Mouse (Mus musculus) liver, postnatal 0 days (tissue): ENCODE measurements at regions not wholly inside any gene's neighbourhood (a gene's known extent, or its start where the extent isn't known, plus 50 kb on each side); places are given as distances from the start of the nearest gene placed in this dataset.
A peak's percentile ranks its signal among the peaks of the same experiment; 100 is the strongest.

Experiments
- ATAC-seq: fragments of 200-750 bp; cut with Nextera tagmentation; 2 replicates; pipeline ENCODE4 v1.8.0; 2017; ENCODE audit warnings: mild to moderate bottlenecking, moderate library complexity
- DNase-seq: peaks from one replicate; pipeline ENCODE4 v3.0.0-alpha.2; 2016
- H3K27ac ChIP-seq: fragments of 300-500 bp; sonication (generic); 2 replicates; pipeline ENCODE4 v1.5.1; 2014; ENCODE audit warnings: antibody characterized with exemption, moderate library complexity, mild to moderate bottlenecking, low read depth
- H3K27me3 ChIP-seq: fragments of 300-500 bp; sonication (generic); 2 replicates; pipeline ENCODE4 v1.6.1; 2014; ENCODE audit warnings: low read length, control low read depth, mixed read lengths; ENCODE audit not compliant: insufficient read depth
- H3K36me3 ChIP-seq: fragments of 300-500 bp; sonication (generic); replicated peaks from 2 replicates; pipeline ENCODE4 v1.6.1; 2014; ENCODE audit warnings: mild to moderate bottlenecking, control low read depth, low read length, moderate library complexity, mixed read lengths; ENCODE audit not compliant: insufficient read depth
- H3K4me1 ChIP-seq: fragments of 300-500 bp; sonication (generic); 2 replicates; pipeline ENCODE4 v1.6.1; 2014; ENCODE audit warnings: antibody characterized with exemption, mild to moderate bottlenecking, control low read depth; ENCODE audit not compliant: insufficient read depth
- H3K4me2 ChIP-seq: fragments of 300-500 bp; sonication (generic); 2 replicates; pipeline ENCODE4 v1.6.1; 2014; ENCODE audit warnings: low read depth, mild to moderate bottlenecking, low read length, moderate library complexity, mixed read lengths
- H3K4me3 ChIP-seq: fragments of 300-500 bp; sonication (generic); 2 replicates; pipeline ENCODE4 v1.5.1; 2014; ENCODE audit warnings: low read depth, low read length
- H3K9ac ChIP-seq: fragments of 300-500 bp; sonication (generic); replicated peaks from 2 replicates; pipeline ENCODE4 v1.6.1; 2014; ENCODE audit warnings: mild to moderate bottlenecking, moderate library complexity
- H3K9me3 ChIP-seq: fragments of 300-500 bp; sonication (generic); 2 replicates; pipeline ENCODE4 v1.6.1; 2016; ENCODE audit warnings: mild to moderate bottlenecking, control low read depth, low read length, mixed read lengths
- CTCF ChIP-seq: sonication (generic); IDR thresholded peaks from 2 replicates; pipeline ENCODE4 v1.5.1; 2016; ENCODE audit warnings: antibody characterized with exemption, low read depth
- EP300 ChIP-seq: IDR thresholded peaks from 2 replicates; pipeline ENCODE4 v1.6.1; 2016; ENCODE audit warnings: antibody characterized with exemption, low read depth, mild to moderate bottlenecking
- WGBS: fragments of 180-500 bp; shearing (Covaris S2); extraction: QIAGEN DNeasy Blood & Tissue Kit; methylation state at CpG from one replicate; pipeline ENCODE4 v1.1.7; 2014; ENCODE audit not compliant: insufficient replicate concordance; 5-methylcytosine and 5-hydroxymethylcytosine counted together

GRCm38 (mm10) chr2:108584799-108585198 is 695.7 kb upstream of the Kif18a start:
- Histone ChIP-seq H3K4me2 (no peak overlapping the region), H3K4me3 (no peak overlapping the region), H3K36me3 (no peaks in the 10 kb centered on the region), H3K27ac (no peak overlapping the region), H3K9me3 (no peaks in the 10 kb centered on the region), H3K4me1 (no peaks in the 10 kb centered on the region), H3K9ac (no peak overlapping the region), H3K27me3 (no peaks in the 10 kb centered on the region)
- ATAC-seq (no peak), DNase-seq (no peak)
- TF ChIP-seq CTCF (no peak), EP300 (no peak)

- H3K9me3 ChIP-seq, result no peaks in the 10 kb centered on the region
- WGBS, result 56% methylated on average over 3 of the region's 3 CpGs
- no peak overlapping the region for H3K27ac ChIP-seq
- H3K4me1 ChIP-seq, result no peaks in the 10 kb centered on the region
- H3K36me3 ChIP-seq, result no peaks in the 10 kb centered on the region
- ATAC-seq (no peak), DNase-seq (no peak)
- H3K27me3 ChIP-seq, result no peaks in the 10 kb centered on the region
- TF ChIP-seq CTCF (no peak), EP300 (no peak)
- no peak overlapping the region for H3K4me2 ChIP-seq
- H3K4me3 ChIP-seq, result no peak overlapping the region
- H3K9ac ChIP-seq, result no peak overlapping the region
Observed at GRCm38 (mm10) chr2:108593555-108593954, 687.0 kb upstream of the Kif18a start.

GRCm38 (mm10) chr2:108600346-108600745 is 680.2 kb upstream of the Kif18a start:
- no peaks in the 10 kb centered on the region for H3K27me3 ChIP-seq
- TF ChIP-seq CTCF, result no peak
- TF ChIP-seq EP300, result no peak
- no peak overlapping the region for H3K9ac ChIP-seq
- 46% methylated on average over 1 of the region's 1 CpGs for whole genome bisulfite sequencing
- no peak overlapping the region for H3K4me2 ChIP-seq
- no peaks in the 10 kb centered on the region for H3K4me1 ChIP-seq
- no peak overlapping the region for H3K4me3 ChIP-seq
- ATAC-seq (no peak), DNase-seq (no peak)
- no peak overlapping the region for H3K27ac ChIP-seq
- H3K36me3 ChIP-seq, result no peaks in the 10 kb centered on the region
- no peaks in the 10 kb centered on the region for H3K9me3 ChIP-seq

GRCm38 (mm10) chr2:108619580-108619979 is 661.0 kb upstream of the Kif18a start:
- ATAC-seq (no peak), DNase-seq (no peak)
- TF ChIP-seq EP300, result no peak
- no peak for TF ChIP-seq CTCF
- Histone ChIP-seq H3K9ac (no peak overlapping the region), H3K4me3 (no peak overlapping the region), H3K27ac (no peak overlapping the region), H3K36me3 (no peaks in the 10 kb centered on the region), H3K27me3 (no peaks in the 10 kb centered on the region), H3K4me2 (no peak overlapping the region), H3K9me3 (no peaks in the 10 kb centered on the region), H3K4me1 (no peaks in the 10 kb centered on the region)

- no peak overlapping the region for H3K4me3 ChIP-seq
- TF ChIP-seq EP300 (no peak), CTCF (no peak)
- DNase-seq (no peak), ATAC-seq (0 out of 2 replicates have a peak, but pooled peaks have one; percentile 17)
- H3K4me2 ChIP-seq, result no peak overlapping the region
- H3K9ac ChIP-seq, result no peak overlapping the region
- H3K36me3 ChIP-seq, result no peaks in the 10 kb centered on the region
- no peaks in the 10 kb centered on the region for H3K4me1 ChIP-seq
- H3K9me3 ChIP-seq, result no peaks in the 10 kb centered on the region
- no peak overlapping the region for H3K27ac ChIP-seq
- 63% methylated on average over 4 of the region's 4 CpGs for WGBS
- H3K27me3 ChIP-seq, result no peaks in the 10 kb centered on the region
Observed at GRCm38 (mm10) chr2:108622367-108623162, 658.0 kb upstream of the Kif18a start.

- no peak for ATAC-seq
- Histone ChIP-seq H3K9ac (no peak overlapping the region), H3K9me3 (no peaks in the 10 kb centered on the region), H3K27me3 (no peaks in the 10 kb centered on the region), H3K4me3 (no peak overlapping the region), H3K27ac (no peak overlapping the region), H3K4me2 (no peak overlapping the region), H3K4me1 (no peaks in the 10 kb centered on the region), H3K36me3 (no peaks in the 10 kb centered on the region)
- WGBS, result 75% methylated on average over 4 of the region's 4 CpGs
- DNase-seq, result no peak
- no peak for TF ChIP-seq EP300
Observed at GRCm38 (mm10) chr2:108635644-108636043, 644.9 kb upstream of the Kif18a start.
